Mouse (Mus musculus) liver, embryonic 14.5 days (tissue): ENCODE data around the gene Eno3. TPM values are rescaled to one million over a fixed set of nuclear protein-coding genes. Genes with fewer than 3 reads are reported as not detected.

ENCODE experiments used
- ATAC-seq: fragments of 200-750 bp; cut with Nextera tagmentation; 2 replicates; pipeline ENCODE4 v1.8.0; 2017; ENCODE audit warnings: moderate number of reproducible peaks, mild to moderate bottlenecking, moderate library complexity; ENCODE audit not compliant: insufficient read depth
- DNase-seq, 3 experiments: peaks; one replicate each; pipeline ENCODE4 v3.0.0-alpha.2; 2012 to 2013; ENCODE audit warnings: low read depth in 3 of 3, low spot score in 3 of 3
- H3K27ac ChIP-seq: fragments of 300-500 bp; sonication (generic); 2 replicates; pipeline ENCODE4 v1.5.1; 2014; ENCODE audit warnings: moderate library complexity, mild to moderate bottlenecking, control low read depth, inconsistent platforms
- H3K27me3 ChIP-seq: fragments of 300-500 bp; sonication (generic); 2 replicates; pipeline ENCODE4 v1.6.1; 2014; ENCODE audit warnings: mild to moderate bottlenecking, low read length, moderate library complexity; ENCODE audit not compliant: control insufficient read depth, insufficient read depth
- H3K36me3 ChIP-seq: fragments of 300-500 bp; sonication (generic); replicated peaks from 2 replicates; pipeline ENCODE4 v1.6.1; 2014; ENCODE audit warnings: low read depth; ENCODE audit not compliant: control insufficient read depth, insufficient read depth
- H3K4me1 ChIP-seq, 2 experiments: fragments of 200-500 bp in 1 of 2; fragments of 300-500 bp in 1 of 2; sonication (generic) in 1 of 2; replicated peaks; 2 replicates each; pipeline ENCODE4 v1.6.1; 2012 to 2014; ENCODE audit warnings: antibody characterized with exemption in 1 of 2, inconsistent platforms in 1 of 2, low read length in 1 of 2; ENCODE audit not compliant: control insufficient read depth in 2 of 2, insufficient read depth in 2 of 2
- H3K4me2 ChIP-seq: fragments of 300-500 bp; sonication (generic); 2 replicates; pipeline ENCODE4 v1.6.1; 2014; ENCODE audit warnings: low read depth, mild to moderate bottlenecking, control low read depth, moderate library complexity
- H3K4me3 ChIP-seq, 2 experiments: fragments of 200-500 bp in 1 of 2; fragments of 300-500 bp in 1 of 2; sonication (generic) in 1 of 2; 2 replicates each; pipeline ENCODE4 v1.5.1; 2012 to 2014; ENCODE audit warnings: low read depth in 2 of 2, low read length in 2 of 2, mild to moderate bottlenecking in 2 of 2, control low read depth in 1 of 2, inconsistent platforms in 1 of 2, moderate library complexity in 1 of 2; ENCODE audit not compliant: insufficient read depth in 1 of 2
- H3K9ac ChIP-seq: fragments of 300-500 bp; sonication (generic); replicated peaks from 2 replicates; pipeline ENCODE4 v1.6.1; 2014; ENCODE audit warnings: mild to moderate bottlenecking, control low read depth, moderate library complexity
- H3K9me3 ChIP-seq: fragments of 300-500 bp; sonication (generic); 2 replicates; pipeline ENCODE4 v1.6.1; 2016; ENCODE audit warnings: low read length, mixed read lengths; ENCODE audit not compliant: control insufficient read depth
- CTCF ChIP-seq: IDR thresholded peaks from 2 replicates; pipeline ENCODE4 v1.5.1; 2016; ENCODE audit warnings: antibody characterized with exemption, low read depth, control low read depth
- EP300 ChIP-seq: IDR thresholded peaks from 2 replicates; pipeline ENCODE4 v1.6.1; 2016; ENCODE audit warnings: antibody characterized with exemption, low read depth
- WGBS: fragments of 180-500 bp; shearing (Covaris S2); extraction: QIAGEN DNeasy Blood & Tissue Kit; methylation state at CpG from one replicate; pipeline ENCODE4 v1.1.7; 2014; ENCODE audit not compliant: insufficient replicate concordance; 5-methylcytosine and 5-hydroxymethylcytosine counted together
- polyA plus RNA-seq, 2 experiments: library from polyadenylated mRNA; depleted of rRNA in 1 of 2; stranded (reverse) in 1 of 2; unstranded in 1 of 2; fragments of >200 nt; fragmentation: Nextera tagmentation in 1 of 2; extraction: Ambion mirVana in 1 of 2; gene quantifications; 2 replicates each; pipeline versions ENCODE4 v1.2.1 to v1.2.3; 2012 to 2014

The Eno3 gene
- polyA plus RNA-seq, 2 experiments, result 3.6 to 3.7 TPM

DNA sequence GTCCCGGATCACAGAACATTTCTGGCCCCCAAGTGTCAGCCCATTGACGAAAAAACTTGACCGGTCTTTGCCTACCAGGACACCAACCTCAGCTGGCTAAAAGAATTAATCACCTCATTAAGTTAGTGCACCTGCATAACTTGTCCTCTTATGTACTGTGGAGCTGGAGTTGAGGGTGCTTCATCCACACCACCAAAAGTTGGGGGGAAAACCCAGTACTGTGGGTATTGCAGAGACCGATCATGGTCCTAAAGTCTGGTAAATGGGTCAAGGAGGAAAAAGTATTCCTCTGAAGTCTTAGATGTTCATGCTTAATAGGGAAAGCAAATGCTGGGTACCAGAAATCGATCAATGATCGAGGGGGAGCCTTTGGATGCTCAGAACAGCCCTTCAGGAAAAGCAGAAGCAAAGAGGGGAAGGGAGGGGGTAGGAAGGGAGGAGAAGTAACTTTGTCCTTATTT is 4.1 kb upstream of the Eno3 start:
- Histone ChIP-seq H3K4me3 (peak overlapping the region; percentile 85 to 97), H3K4me2 (peak overlapping the region; percentile 85), H3K27me3 (no peaks in the 10 kb centered on the region; the same call in 1 of the 2 replicates), H3K36me3 (peaks cover 43% of the 10 kb centered on the region), H3K4me1 (peaks cover 54 to 58% of the 10 kb centered on the region in 2 experiments), H3K9me3 (no peaks in the 10 kb centered on the region), H3K27ac (peak overlapping the region; percentile 91), H3K9ac (peak overlapping the region; percentile 99)
- 24% methylated on average over 6 of the region's 6 CpGs for WGBS
- TF ChIP-seq EP300 (no peak), CTCF (no peak)
- ATAC-seq, result no peak
- DNase-seq, result no peak

- Histone ChIP-seq H3K27ac (peak overlapping the region; percentile 91), H3K4me2 (peak overlapping the region; percentile 85), H3K4me1 (peaks cover 52 to 55% of the 10 kb centered on the region in 2 experiments), H3K4me3 (peak overlapping the region; percentile 85 to 97), H3K27me3 (no peaks in the 10 kb centered on the region; the same call in 1 of the 2 replicates), H3K36me3 (peaks cover 43% of the 10 kb centered on the region), H3K9me3 (no peaks in the 10 kb centered on the region), H3K9ac (peak overlapping the region; percentile 99)
- ATAC-seq (peak; percentile 73), DNase-seq (peak in 1 of 3 experiments; percentile 58)
- WGBS, result under 1% methylated on average over 47 of the region's 63 CpGs
- TF ChIP-seq EP300 (no peak), CTCF (no peak)
Observed at GRCm38 (mm10) chr11:70653345-70654197, 3.4 kb upstream of the Eno3 start.

DNA sequence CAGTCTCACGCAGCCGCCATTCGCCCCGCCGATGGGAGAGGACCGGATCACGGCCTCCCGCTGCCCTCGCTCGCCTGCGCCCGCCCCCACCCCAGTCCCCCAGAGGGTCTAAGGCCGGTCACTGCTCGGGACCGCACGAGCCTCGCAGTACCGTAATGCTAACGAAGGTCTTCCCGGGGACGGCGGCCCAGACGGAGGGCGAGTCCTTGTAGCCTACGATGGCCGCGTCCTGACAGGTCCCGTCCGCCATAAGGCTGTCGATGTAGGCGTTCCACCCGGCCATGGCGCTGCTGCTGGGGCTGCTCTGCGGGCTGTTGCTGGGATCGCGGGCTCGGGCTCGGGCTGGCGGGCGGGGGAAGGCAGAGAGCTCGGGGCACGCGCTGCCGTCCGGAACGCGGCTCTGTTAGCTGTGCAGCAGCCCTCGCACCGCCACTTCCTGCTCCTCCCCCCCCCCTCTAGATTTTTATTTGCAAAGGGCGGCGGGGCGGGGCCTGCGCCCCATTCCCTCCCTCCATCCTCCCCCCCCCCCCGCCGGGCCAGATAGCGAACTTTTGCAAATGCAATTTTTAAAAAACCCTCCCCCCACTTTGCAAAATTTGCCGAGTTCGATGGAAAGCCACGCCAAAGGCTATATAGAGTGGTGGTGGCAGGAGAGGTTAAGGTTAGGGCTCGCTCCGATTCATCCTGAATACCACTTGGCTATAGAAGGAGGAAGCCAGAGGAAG is 2.6 kb upstream of the Eno3 start, which contains the start of gene Pfn1:
Pfn1 (minus strand) TSS at position 447 of the 725 bp plus-strand sequence.
- TF ChIP-seq CTCF, result no peak
- TF ChIP-seq EP300, result peak; percentile 15; the same call in 1 of the 2 replicates
- peak within 1 kb of the TSS; percentile 85 to 97 for H3K4me3 ChIP-seq
- H3K27me3 ChIP-seq, result no peaks in the 10 kb centered on the region; the same call in 1 of the 2 replicates
- under 1% methylated on average over 57 of the region's 61 CpGs for WGBS
- H3K36me3 ChIP-seq, result peaks cover 36% of the 10 kb centered on the region
- peaks cover 45 to 47% of the 10 kb centered on the region in 2 experiments for H3K4me1 ChIP-seq
- peak within 1 kb of the TSS; percentile 91 for H3K27ac ChIP-seq
- H3K9me3 ChIP-seq, result no peaks in the 10 kb centered on the region
- ATAC-seq (peak; percentile 68), DNase-seq (peak; percentile 74 to 76 (median 75))
- peak within 1 kb of the TSS; percentile 99 for H3K9ac ChIP-seq
- peak within 1 kb of the TSS; percentile 85 for H3K4me2 ChIP-seq

- DNase-seq (peak; percentile 60 to 63 (median 63)), ATAC-seq (peak; percentile 60)
- Histone ChIP-seq H3K36me3 (peaks cover 29% of the 10 kb centered on the region), H3K4me2 (peak overlapping the region; percentile 85), H3K4me3 (peak overlapping the region; percentile 66 to 97), H3K9me3 (no peaks in the 10 kb centered on the region), H3K27me3 (no peaks in the 10 kb centered on the region; the same call in 1 of the 2 replicates), H3K4me1 (peaks cover 40 to 42% of the 10 kb centered on the region in 2 experiments), H3K27ac (peak overlapping the region; percentile 91), H3K9ac (peak overlapping the region; percentile 99)
- TF ChIP-seq EP300 (no peak; the same call in 1 of the 2 replicates), CTCF (no peak)
- WGBS, result under 1% methylated on average over 48 of the region's 48 CpGs
Observed at GRCm38 (mm10) chr11:70654923-70655570, 2.0 kb upstream of the Eno3 start.
